Mouse (Mus musculus): ENCODE measurements around the gene Mrps9. TPM values are rescaled to one million over a fixed set of nuclear protein-coding genes. Genes with fewer than 3 reads are reported as not detected.

The Mrps9 gene
- polyA plus RNA-seq, 1 experiment from 2014 or later: 50.4 TPM

GRCm38 (mm10) chr1:42915062-42915461 lies 64.0 kb downstream of the Mrps9 start:
- ATAC-seq (ENCODE audit: low FRiP score): peak; percentile 81
- no peaks in the 10 kb centered on the region for H3K9me3 ChIP-seq
- no peaks in the 10 kb centered on the region for H3K36me3 ChIP-seq (replicated peaks)
- no peak overlapping the region for H3K9ac ChIP-seq
- H3K4me3 ChIP-seq (replicated peaks): no peak overlapping the region
- 17% methylated on average over 4 of the region's 4 CpGs for WGBS
- H3K27ac ChIP-seq: no peak overlapping the region
- H3K4me2 ChIP-seq: no peak overlapping the region
- H3K27me3 ChIP-seq: 0 out of 2 replicates have a peak, but pooled peaks cover 2% of the 10 kb centered on the region
- H3K4me1 ChIP-seq: peaks cover 4% of the 10 kb centered on the region; the same call in 1 of the 2 replicates

GRCm38 (mm10) chr1:42916719-42917118 lies 65.7 kb downstream of the Mrps9 start:
- Histone ChIP-seq H3K9me3 (no peaks in the 10 kb centered on the region), H3K36me3 (replicated peaks) (no peaks in the 10 kb centered on the region), H3K4me3 (replicated peaks) (no peak overlapping the region), H3K27me3 (0 out of 2 replicates have a peak, but pooled peaks cover 2% of the 10 kb centered on the region), H3K27ac (no peak overlapping the region), H3K4me2 (no peak overlapping the region), H3K9ac (no peak overlapping the region), H3K4me1 (no peaks in the 10 kb centered on the region)
- 83% methylated on average over 7 of the region's 7 CpGs for WGBS
- ATAC-seq (ENCODE audit: low FRiP score): no peak

- Histone ChIP-seq H3K4me2 (peak overlapping the region; percentile 13; the same call in 1 of the 2 replicates), H3K4me1 (no peaks in the 10 kb centered on the region), H3K4me3 (replicated peaks) (no peak overlapping the region), H3K9me3 (no peaks in the 10 kb centered on the region), H3K9ac (no peak overlapping the region), H3K27ac (no peak overlapping the region), H3K36me3 (replicated peaks) (no peaks in the 10 kb centered on the region), H3K27me3 (0 out of 2 replicates have a peak, but pooled peaks cover 2% of the 10 kb centered on the region)
- no peak for ATAC-seq (ENCODE audit: low FRiP score)
- WGBS: 18% methylated on average over 4 of the region's 4 CpGs
These were observed 66.9 kb downstream of the Mrps9 start for GRCm38 (mm10) chr1:42917908-42918307.

- Histone ChIP-seq H3K4me2 (no peak overlapping the region), H3K4me1 (peaks cover 7% of the 10 kb centered on the region), H3K27me3 (0 out of 2 replicates have a peak, but pooled peaks cover 2% of the 10 kb centered on the region), H3K9me3 (no peaks in the 10 kb centered on the region), H3K36me3 (replicated peaks) (no peaks in the 10 kb centered on the region), H3K9ac (no peak overlapping the region), H3K27ac (no peak overlapping the region), H3K4me3 (replicated peaks) (no peak overlapping the region)
- no peak for ATAC-seq (ENCODE audit: low FRiP score)
- 30% methylated on average over 5 of the region's 5 CpGs for WGBS
These were observed 72.9 kb downstream of the Mrps9 start for GRCm38 (mm10) chr1:42923924-42924323.

GRCm38 (mm10) chr1:42933613-42934012 lies 82.6 kb downstream of the Mrps9 start:
- WGBS: 80% methylated on average over 1 of the region's 1 CpGs
- H3K27me3 ChIP-seq: no peaks in the 10 kb centered on the region
- no peak overlapping the region for H3K9ac ChIP-seq
- no peak for ATAC-seq (ENCODE audit: low FRiP score)
- H3K4me3 ChIP-seq (replicated peaks): no peak overlapping the region
- H3K27ac ChIP-seq: no peak overlapping the region
- H3K9me3 ChIP-seq: no peaks in the 10 kb centered on the region
- no peaks in the 10 kb centered on the region for H3K4me1 ChIP-seq
- no peaks in the 10 kb centered on the region for H3K36me3 ChIP-seq (replicated peaks)
- H3K4me2 ChIP-seq: no peak overlapping the region

GRCm38 (mm10) chr1:42948486-42948885 lies 97.5 kb downstream of the Mrps9 start:
- H3K4me3 ChIP-seq (replicated peaks): no peak overlapping the region
- H3K9ac ChIP-seq: no peak overlapping the region
- no peaks in the 10 kb centered on the region for H3K9me3 ChIP-seq
- 84% methylated on average over 4 of the region's 4 CpGs for WGBS
- ATAC-seq (ENCODE audit: low FRiP score): no peak
- H3K4me2 ChIP-seq: no peak overlapping the region
- no peaks in the 10 kb centered on the region for H3K36me3 ChIP-seq (replicated peaks)
- no peaks in the 10 kb centered on the region for H3K27me3 ChIP-seq
- no peak overlapping the region for H3K27ac ChIP-seq
- peaks cover 4% of the 10 kb centered on the region; the same call in 1 of the 2 replicates for H3K4me1 ChIP-seq

- H3K27ac ChIP-seq: peak within 1 kb of the TSS; percentile 91
- peaks cover 10% of the 10 kb centered on the region for H3K4me1 ChIP-seq
- peak within 1 kb of the TSS; percentile 81 for H3K4me3 ChIP-seq (replicated peaks)
- H3K9me3 ChIP-seq: no peaks in the 10 kb centered on the region
- H3K36me3 ChIP-seq (replicated peaks): no peaks in the 10 kb centered on the region
- under 1% methylated on average over 59 of the region's 71 CpGs for WGBS
- peak within 1 kb of the TSS; percentile 93 for H3K9ac ChIP-seq
- peak within 1 kb of the TSS; percentile 73 for H3K4me2 ChIP-seq
- H3K27me3 ChIP-seq: no peaks in the 10 kb centered on the region
- peak; percentile 94 for ATAC-seq (ENCODE audit: low FRiP score)
These were observed 101.9 kb downstream of the Mrps9 start, which contains the start of gene Gpr45 for GRCm38 (mm10) chr1:42952734-42953481. Gpr45 (plus strand) TSS chr1:42952872.

- peak overlapping the region; percentile 93 for H3K9ac ChIP-seq
- H3K4me2 ChIP-seq: peak overlapping the region; percentile 73
- H3K9me3 ChIP-seq: no peaks in the 10 kb centered on the region
- peak overlapping the region; percentile 91 for H3K27ac ChIP-seq
- H3K27me3 ChIP-seq: no peaks in the 10 kb centered on the region
- H3K36me3 ChIP-seq (replicated peaks): no peaks in the 10 kb centered on the region
- WGBS: 2% methylated on average over 14 of the region's 16 CpGs
- H3K4me1 ChIP-seq: peaks cover 10% of the 10 kb centered on the region
- ATAC-seq (ENCODE audit: low FRiP score): peak; percentile 64
- H3K4me3 ChIP-seq (replicated peaks): peak overlapping the region; percentile 81
These were observed 102.4 kb downstream of the Mrps9 start for GRCm38 (mm10) chr1:42953482-42953822.

Other genes starting within 250 kb of the Mrps9 start
- 38.2 and 46.0 TPM in 2 replicates for gene Pou3f3, start 155.5 kb upstream of the Mrps9 start, polyA plus RNA-seq (2016; fragmentation: Nextera tagmentation; extraction: Ambion mirVana)
- gene Gpr45, start 101.6 kb downstream of the Mrps9 start, polyA plus RNA-seq (2016; fragmentation: Nextera tagmentation; extraction: Ambion mirVana): 21.0 and 22.7 TPM in 2 replicates
- gene Tgfbrap1, start 247.4 kb downstream of the Mrps9 start, polyA plus RNA-seq (2016; fragmentation: Nextera tagmentation; extraction: Ambion mirVana): 15.5 and 17.1 TPM in 2 replicates
- 42.9 and 48.5 TPM in 2 replicates for gene AI597479, start 247.5 kb downstream of the Mrps9 start, polyA plus RNA-seq (2016; fragmentation: Nextera tagmentation; extraction: Ambion mirVana)

Data from forebrain, embryonic 12.5 days (tissue).